7 mouse cellular contexts compared by ENCODE assay signal in the genomic region with DNA sequence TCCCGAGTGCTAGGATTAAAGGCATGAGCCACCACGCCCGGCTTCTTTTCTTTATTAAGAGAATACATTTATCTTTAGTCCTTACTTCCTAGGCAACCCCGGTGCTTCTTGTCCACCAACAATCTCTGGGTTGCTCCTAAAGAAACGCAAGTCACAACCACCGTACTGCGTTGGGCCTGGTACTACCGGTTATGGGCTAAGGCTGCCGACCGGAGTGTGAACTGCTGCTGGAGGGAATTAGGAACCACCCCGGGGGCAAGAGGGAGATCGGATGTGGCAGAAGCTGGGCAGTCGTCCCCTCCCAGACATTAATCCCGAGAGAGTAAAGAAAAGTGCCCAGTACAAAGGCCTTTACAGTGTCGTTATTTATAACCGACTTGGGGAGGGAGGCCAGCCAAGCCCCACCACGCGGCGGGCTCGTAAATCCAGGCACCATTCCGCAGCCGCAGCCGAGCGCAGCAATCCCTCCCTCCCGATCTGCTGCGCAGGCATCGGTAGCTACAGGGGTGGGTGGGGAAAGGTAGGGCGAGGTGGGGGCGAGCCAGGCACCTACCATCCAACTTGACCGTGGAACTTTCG. TPM values are rescaled to one million over a fixed set of nuclear protein-coding genes. Genes with fewer than 3 reads are reported as not detected.
A peak's percentile ranks its signal among the peaks of the same experiment; 100 is the strongest.
DNase-seq lines count a peak whose midpoint lies in the region; ATAC-seq and TF ChIP-seq lines count a peak whose summit lies in the region.

No protein-coding gene starts in this region.

- TF ChIP-seq CTCF in bone marrow, adult 2 months (IDR thresholded peaks at IDR 0.05; ENCODE audit: control insufficient read depth, insufficient read depth, low read length): no peak
- TF ChIP-seq CTCF in liver, postnatal 0 days (IDR thresholded peaks at IDR 0.05; ENCODE audit: low read depth): no peak

- 4% methylated on average over 31 of the region's 31 CpGs for WGBS in bone marrow, adult 2 months
- WGBS in embryonic facial prominence, embryonic 13.5 days: 2% methylated on average over 31 of the region's 31 CpGs
- WGBS in liver, postnatal 0 days (ENCODE audit: insufficient replicate concordance): 5% methylated on average over 31 of the region's 31 CpGs

- ATAC-seq in embryonic facial prominence, embryonic 13.5 days (ENCODE audit: insufficient number of reproducible peaks, insufficient read depth, low FRiP score, low TSS enrichment, low read depth): no peak
- ATAC-seq in liver, postnatal 0 days: no peak
- no peak for ATAC-seq in megakaryocyte-erythroid progenitor cell, adult 5-6 weeks (replicated peaks; ENCODE audit: low FRiP score, low TSS enrichment, poor library complexity, severe bottlenecking)

- H3K9me3 ChIP-seq in embryonic facial prominence, embryonic 13.5 days: no peaks in the 10 kb centered on the region
- H3K9me3 ChIP-seq in liver, postnatal 0 days (ENCODE audit: low read length): no peaks in the 10 kb centered on the region

- peak overlapping the region; percentile 64 for H3K4me2 ChIP-seq in embryonic facial prominence, embryonic 13.5 days
- H3K4me2 ChIP-seq in liver, postnatal 0 days (ENCODE audit: low read depth, low read length): peak overlapping the region; percentile 39

- peaks cover 60% of the 10 kb centered on the region for H3K27me3 ChIP-seq in embryonic facial prominence, embryonic 13.5 days
- peaks cover 66% of the 10 kb centered on the region for H3K27me3 ChIP-seq in liver, postnatal 0 days (ENCODE audit: insufficient read depth, low read length)

- no peak overlapping the region for H3K4me3 ChIP-seq in bone marrow, adult 2 months (replicated peaks; ENCODE audit: control insufficient read depth, low read depth, low read length)
- H3K4me3 ChIP-seq in embryonic facial prominence, embryonic 13.5 days: peak overlapping the region; percentile 38
- H3K4me3 ChIP-seq in liver, postnatal 0 days (ENCODE audit: low read depth, low read length): no peak overlapping the region

- no peaks in the 10 kb centered on the region for H3K36me3 ChIP-seq in embryonic facial prominence, embryonic 13.5 days
- no peaks in the 10 kb centered on the region for H3K36me3 ChIP-seq in liver, postnatal 0 days (replicated peaks; ENCODE audit: insufficient read depth, low read length)

- no peak for TF ChIP-seq EP300 in liver, postnatal 0 days (IDR thresholded peaks at IDR 0.05; ENCODE audit: low read depth)

- H3K9ac ChIP-seq in embryonic facial prominence, embryonic 13.5 days: peak overlapping the region; percentile 61
- 0 out of 2 replicates have a peak overlapping the region, but pooled peaks have one; percentile 32 for H3K9ac ChIP-seq in liver, postnatal 0 days (replicated peaks)

- peak; percentile 29; the same call in 1 of the 2 replicates for TF ChIP-seq POLR2A in bone marrow, adult 2 months (IDR thresholded peaks at IDR 0.05; ENCODE audit: borderline replicate concordance, control insufficient read depth, low read depth, low read length)

- DNase-seq in induced T-regulatory cell, adult 2 months (ENCODE audit: low read depth): peak; percentile 18
- DNase-seq in liver, postnatal 0 days: no peak
- DNase-seq in layer of hippocampus, adult 9-11 months: no peak
- DNase-seq in spleen, adult 18-20 months: no peak

- H3K27ac ChIP-seq in bone marrow, adult 2 months (ENCODE audit: control insufficient read depth, insufficient read depth, low read depth, low read length, poor library complexity): no peak overlapping the region
- H3K27ac ChIP-seq in embryonic facial prominence, embryonic 13.5 days: no peak overlapping the region; the same call in 1 of the 2 replicates
- no peak overlapping the region for H3K27ac ChIP-seq in liver, postnatal 0 days (ENCODE audit: low read depth)

- peaks cover 1% of the 10 kb centered on the region; the same call in 1 of the 2 replicates for H3K4me1 ChIP-seq in bone marrow, adult 2 months (ENCODE audit: control insufficient read depth, insufficient read depth, low read length)
- H3K4me1 ChIP-seq in embryonic facial prominence, embryonic 13.5 days: peaks cover 79% of the 10 kb centered on the region
- H3K4me1 ChIP-seq in liver, postnatal 0 days (ENCODE audit: insufficient read depth): peaks cover 31% of the 10 kb centered on the region

RNA-seq across cellular contexts. Expression of a gene that starts 6.6 kb away (rescaled TPM):
- not detected in 2 replicates for polyA plus RNA-seq in bone marrow, adult 2 months (2011; ENCODE audit: insufficient read depth, insufficient read length, low replicate concordance, missing spikeins)
- polyA plus RNA-seq in embryonic facial prominence, embryonic 13.5 days (2015; fragmentation: Nextera tagmentation; extraction: Ambion mirVana): 3.0 and 4.3 TPM in 2 replicates
- polyA plus RNA-seq in liver, postnatal 0 days (2015; fragmentation: Nextera tagmentation; extraction: Ambion mirVana): 0.18 and 0.31 TPM in 2 replicates
- total RNA-seq in megakaryocyte-erythroid progenitor cell, adult 5-6 weeks (2014; fragmentation: Nextera tagmentation): not detected in 2 replicates
- 0.80 TPM in 1 of 2 replicates, not detected in the other for total RNA-seq in megakaryocyte-erythroid progenitor cell, adult 5-6 weeks (2017)

RNA-seq across cellular contexts. Expression of a gene that starts 41.6 kb away (rescaled TPM):
- 66.4 and 72.5 TPM in 2 replicates for polyA plus RNA-seq in bone marrow, adult 2 months (2011; ENCODE audit: insufficient read depth, insufficient read length, low replicate concordance, missing spikeins)
- polyA plus RNA-seq in embryonic facial prominence, embryonic 13.5 days (2015; fragmentation: Nextera tagmentation; extraction: Ambion mirVana): 126 and 127 TPM in 2 replicates
- polyA plus RNA-seq in liver, postnatal 0 days (2015; fragmentation: Nextera tagmentation; extraction: Ambion mirVana): 35.0 and 37.5 TPM in 2 replicates
- 74.7 and 95.5 TPM in 2 replicates for total RNA-seq in megakaryocyte-erythroid progenitor cell, adult 5-6 weeks (2014; fragmentation: Nextera tagmentation)
- total RNA-seq in megakaryocyte-erythroid progenitor cell, adult 5-6 weeks (2017): 89.4 and 114 TPM in 2 replicates
